Mouse (Mus musculus) liver, embryonic 14.5 days (tissue): ENCODE data around the gene Ccnf.

Experiments
- CTCF ChIP-seq: IDR thresholded peaks from 2 replicates; pipeline ENCODE4 v1.5.1; 2016; ENCODE audit warnings: antibody characterized with exemption, low read depth, control low read depth
- EP300 ChIP-seq: IDR thresholded peaks from 2 replicates; pipeline ENCODE4 v1.6.1; 2016; ENCODE audit warnings: antibody characterized with exemption, low read depth

- TF ChIP-seq EP300 = no peak
- peak; percentile 93 for TF ChIP-seq CTCF
Measured at GRCm38 (mm10) chr17:24173423-24173822, 77.9 kb downstream of the Ccnf start.
